Mouse (Mus musculus) kidney, adult 2 months (tissue): ENCODE data around the gene Tbl1xr1.

ENCODE experiments used
- CTCF ChIP-seq: fragments of 200-500 bp; conservative IDR thresholded peaks from 2 replicates; pipeline ENCODE4 v1.5.1; 2011; ENCODE audit warnings: low read depth, mild to moderate bottlenecking, control low read depth, low read length, moderate library complexity, mixed read lengths; ENCODE audit not compliant: insufficient read depth, insufficient read length
- POLR2A ChIP-seq: fragments of 200-500 bp; IDR thresholded peaks from one replicate; pipeline ENCODE4 v1.6.1; 2011; ENCODE audit warnings: low read depth, low read length, control low read depth

DNA sequence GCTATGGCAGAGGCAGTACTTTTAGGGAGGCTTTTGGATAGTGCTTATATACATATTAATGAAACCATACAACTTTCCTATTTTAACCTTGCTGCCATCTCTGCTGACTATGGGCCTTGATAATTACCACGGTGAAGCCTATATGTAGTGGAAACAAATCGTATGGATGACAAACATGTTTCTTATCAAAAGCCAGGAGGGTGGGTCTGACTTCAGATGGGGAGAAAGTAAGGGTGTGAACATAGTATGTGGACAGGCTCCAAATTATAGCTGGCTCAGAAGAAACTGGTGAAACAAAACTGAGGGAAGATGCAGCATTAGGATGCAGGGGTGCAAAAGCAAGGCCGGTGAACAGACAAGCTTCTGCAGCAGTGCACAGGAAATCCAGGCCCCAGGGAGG, 151.6 kb downstream of the Tbl1xr1 start:
- no peak for TF ChIP-seq CTCF
- TF ChIP-seq POLR2A = no peak
